Mouse (Mus musculus) induced T-regulatory cell, adult 2 months (primary cell): ENCODE results near the gene Chd6.

ENCODE experiments used
- DNase-seq: peaks from one replicate; pipeline ENCODE4 v3.0.0-alpha.2; 2012; ENCODE audit warnings: low read depth

Gene Chd6

GRCm38 (mm10) chr2:161066097-161066759, 42.6 kb downstream of the Chd6 start:
- DNase-seq: no peak

GRCm38 (mm10) chr2:161065594-161065993, 43.3 kb downstream of the Chd6 start:
- no peak for DNase-seq

DNA sequence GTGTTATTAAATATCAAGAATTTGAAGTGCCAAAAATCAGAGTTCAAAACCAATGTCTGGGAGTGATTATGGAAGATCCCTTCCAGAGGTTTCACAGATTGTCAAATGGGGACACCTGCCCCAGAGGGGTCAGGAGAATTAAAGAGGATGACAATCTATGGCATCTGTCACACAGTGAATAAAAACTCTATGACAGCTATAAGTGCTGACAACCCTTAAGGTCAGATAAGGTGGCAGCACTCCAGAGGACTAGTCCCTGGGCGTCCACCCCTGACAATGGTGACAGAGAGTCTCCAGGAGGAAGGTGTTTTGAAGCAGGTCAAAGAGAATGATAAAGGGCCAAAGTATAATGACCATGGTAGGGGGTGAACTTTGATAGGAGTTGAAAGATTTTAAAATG, 44.0 kb downstream of the Chd6 start:
- DNase-seq: no peak

DNA sequence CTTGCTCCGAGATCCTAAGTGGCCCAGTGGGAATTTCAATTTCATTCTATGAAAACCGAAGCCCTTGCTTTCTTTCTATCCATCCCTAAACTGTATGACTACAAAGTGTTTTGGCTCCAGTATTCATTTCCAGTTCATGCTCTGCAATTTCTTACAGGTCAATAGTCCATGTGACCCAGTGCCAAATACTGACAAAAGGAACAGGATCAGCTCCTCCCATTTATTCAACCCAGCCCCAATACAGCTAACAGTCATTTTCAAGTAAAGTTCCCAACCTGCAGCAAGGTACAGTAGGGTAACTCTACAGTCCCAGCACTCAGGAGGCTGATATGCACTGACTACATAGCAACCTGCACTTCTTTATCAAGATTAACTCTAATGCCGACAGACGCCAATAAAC, 50.0 kb downstream of the Chd6 start:
- no peak for DNase-seq

DNA sequence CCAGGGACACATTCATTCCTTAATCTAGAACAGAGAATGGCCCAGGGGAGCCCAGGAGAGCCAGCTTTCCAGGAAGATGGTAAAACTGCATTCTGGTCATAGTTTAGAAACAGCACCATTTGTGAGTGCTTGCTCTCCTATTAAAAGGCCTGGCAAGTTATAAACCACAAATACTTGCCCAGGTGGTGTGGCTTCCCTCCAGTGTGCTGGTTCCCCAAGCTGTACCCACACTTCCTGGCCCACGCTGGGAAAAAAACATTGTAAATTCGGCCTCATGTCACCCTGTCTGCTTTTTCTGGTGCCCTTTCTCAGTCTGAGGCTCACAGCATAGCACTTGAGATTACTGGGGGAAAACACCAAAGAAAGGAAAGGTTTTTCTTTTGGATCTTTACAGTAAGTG, 55.1 kb downstream of the Chd6 start:
- no peak for DNase-seq

DNA sequence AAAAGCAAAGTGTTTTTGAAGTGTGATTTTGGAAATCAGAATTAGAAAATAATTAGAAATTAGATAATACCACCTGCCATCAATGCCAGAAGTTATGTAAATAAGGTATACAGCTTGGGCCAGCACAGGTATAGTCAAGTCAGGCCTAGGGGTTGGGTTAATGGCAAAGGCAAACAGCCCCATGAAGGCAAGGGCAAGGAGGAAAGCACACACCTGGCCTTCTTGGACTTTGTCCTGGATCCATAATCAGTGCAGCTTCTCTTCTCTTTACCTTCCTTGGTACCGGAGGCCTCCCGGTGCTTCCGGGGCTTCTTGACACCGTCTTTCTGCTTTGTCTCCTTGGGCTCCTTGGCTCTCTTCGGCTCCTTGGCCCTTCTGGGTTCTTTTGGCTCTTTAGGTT, 56.7 kb downstream of the Chd6 start:
- no peak for DNase-seq

DNA sequence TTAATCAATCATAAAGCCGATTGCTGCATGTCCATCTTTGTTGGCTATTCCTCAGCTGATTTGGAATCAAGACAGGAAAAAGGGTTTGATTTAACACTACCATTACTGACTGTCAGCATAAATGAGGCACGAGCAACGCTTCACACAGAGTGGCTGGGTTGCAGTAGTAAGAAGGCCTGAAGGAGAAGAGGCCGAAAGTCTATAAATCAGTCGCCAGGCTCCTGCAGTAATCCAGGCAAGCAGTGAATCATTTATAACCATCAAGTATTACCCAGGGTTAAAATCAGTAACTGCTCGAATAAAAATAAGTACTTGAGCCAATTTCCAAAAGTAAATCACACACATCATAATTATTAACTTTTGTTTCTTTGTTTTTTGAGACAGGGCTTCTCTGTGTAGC, 59.4 kb downstream of the Chd6 start:
- no peak for DNase-seq

DNA sequence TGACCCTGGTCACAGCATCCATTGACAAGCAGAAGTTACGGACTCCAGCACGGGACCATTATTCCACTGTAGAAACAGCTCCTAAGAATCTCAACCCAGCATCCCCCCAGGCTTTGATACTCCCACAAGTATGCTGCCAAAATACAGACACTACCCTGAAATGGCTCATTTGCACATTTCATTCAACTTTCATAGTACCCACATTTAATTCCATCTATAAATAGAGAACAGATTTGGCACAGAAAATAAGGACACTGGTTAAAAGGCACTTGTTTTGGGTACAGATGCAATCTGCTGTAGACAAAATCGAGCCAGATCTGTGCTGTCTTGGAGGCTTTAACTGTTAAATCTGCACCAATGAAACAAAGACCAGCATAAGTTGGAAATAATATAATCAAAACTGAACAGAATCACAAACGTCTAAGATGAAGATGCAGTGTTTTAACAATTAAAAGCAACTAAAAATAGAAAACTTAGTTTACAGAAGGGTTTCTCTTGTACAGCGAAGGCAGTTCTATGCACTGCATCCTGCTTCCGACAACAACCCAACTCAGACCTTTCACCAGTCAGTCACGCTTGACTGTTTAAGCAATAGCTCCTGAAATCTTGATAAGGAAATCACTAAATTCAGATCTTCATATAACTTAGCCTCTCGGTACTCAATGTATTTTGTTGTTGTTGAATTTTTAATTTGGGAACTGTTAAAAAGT, 64.2 kb downstream of the Chd6 start:
- no peak for DNase-seq

- DNase-seq: peak; percentile 11
These were observed 66.0 kb downstream of the Chd6 start for GRCm38 (mm10) chr2:161042874-161043273.

DNA sequence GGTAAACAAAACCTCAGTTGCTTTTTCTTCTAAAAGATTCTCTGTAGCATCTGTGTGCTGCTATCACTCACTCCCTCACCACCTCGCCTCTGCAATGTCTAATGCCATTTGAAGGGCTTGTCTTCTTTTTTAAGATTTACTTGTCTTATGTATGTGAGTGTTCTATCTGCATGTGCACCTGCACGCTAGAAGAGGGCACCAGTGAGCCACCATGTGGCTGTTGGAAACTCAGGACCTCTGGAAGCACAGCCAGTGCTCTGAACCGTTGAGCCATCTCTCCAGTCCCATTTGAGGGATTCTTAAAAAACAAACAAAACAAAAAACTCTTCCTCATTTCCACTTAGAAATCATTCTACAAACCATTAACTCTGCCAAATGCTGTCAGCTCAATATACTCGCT, 68.1 kb downstream of the Chd6 start:
- no peak for DNase-seq

DNA sequence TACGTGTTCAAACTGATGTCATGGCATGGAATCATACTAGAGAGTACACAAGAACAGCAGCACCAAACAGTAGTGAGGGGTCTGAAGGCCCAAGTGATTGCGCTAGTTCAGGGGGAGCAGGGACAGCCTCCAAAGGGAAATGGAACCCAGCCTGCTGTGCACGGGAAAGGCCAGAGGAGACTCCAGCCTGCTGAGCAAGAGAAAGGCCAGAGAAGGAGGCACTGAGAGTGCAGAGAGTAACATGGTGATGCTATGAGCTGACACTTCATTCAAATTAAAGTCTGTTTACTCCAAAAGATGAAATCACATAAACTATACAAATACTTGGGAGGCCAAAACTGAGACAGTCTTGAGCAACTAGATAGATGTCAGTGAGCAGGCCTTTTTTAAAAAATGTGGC, 71.1 kb downstream of the Chd6 start:
- DNase-seq: no peak

DNA sequence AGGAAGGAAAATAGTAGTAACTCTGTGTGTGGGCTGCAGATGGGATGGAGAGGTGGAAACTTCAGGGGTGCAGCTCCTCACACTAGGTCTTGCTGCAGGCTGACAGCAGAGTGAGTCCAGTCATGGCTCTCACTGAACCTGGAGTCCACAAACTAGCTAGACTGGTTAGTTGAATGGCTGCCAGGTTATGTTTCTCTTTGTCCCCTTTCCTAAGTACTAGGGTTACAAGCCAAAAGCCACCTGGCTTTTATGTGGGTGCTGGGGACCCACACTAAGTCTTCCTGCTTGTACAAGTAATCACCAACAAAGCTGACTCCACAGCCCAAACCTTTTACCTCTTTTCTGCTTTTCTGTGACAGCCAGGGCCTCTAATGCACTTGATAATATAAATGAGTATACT, 75.7 kb downstream of the Chd6 start:
- no peak for DNase-seq

- DNase-seq: no peak
These were observed 76.5 kb downstream of the Chd6 start for GRCm38 (mm10) chr2:161032394-161032793.

GRCm38 (mm10) chr2:161024606-161025005, 84.3 kb downstream of the Chd6 start:
- DNase-seq: no peak

- no peak for DNase-seq
These were observed 91.0 kb downstream of the Chd6 start for GRCm38 (mm10) chr2:161017913-161018312.

DNA sequence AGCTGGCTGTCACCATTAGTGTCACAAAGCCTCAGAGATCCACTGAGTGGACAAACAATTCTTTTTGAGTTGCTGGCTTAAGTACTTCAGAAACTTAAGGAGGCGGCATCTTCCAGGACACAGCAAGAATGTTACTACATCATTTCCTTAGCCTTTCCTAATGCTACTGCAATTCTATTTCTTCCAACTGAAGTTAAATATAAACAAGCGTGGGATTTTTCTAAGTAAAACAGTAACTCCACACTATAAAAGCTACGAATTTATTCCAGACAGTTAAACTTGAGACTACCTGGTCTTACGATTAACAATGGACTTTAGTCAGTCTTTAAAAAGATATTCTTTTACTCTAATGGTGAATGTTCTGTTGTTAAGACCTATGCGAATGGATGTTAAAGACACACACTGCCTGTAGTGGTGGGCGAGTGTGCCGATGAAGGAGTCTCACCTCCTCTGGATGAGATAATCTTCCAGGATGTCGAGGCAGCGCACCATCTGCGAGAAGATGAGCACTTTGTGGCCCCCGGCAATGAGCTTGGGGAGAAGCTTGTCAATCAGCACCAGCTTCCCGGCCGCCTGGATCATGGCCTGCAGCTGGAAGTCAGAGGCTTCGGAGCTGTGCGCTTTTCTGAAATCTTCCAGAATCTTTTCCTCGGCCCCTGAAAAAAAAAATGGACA, 96.2 kb downstream of the Chd6 start:
- no peak for DNase-seq

DNA sequence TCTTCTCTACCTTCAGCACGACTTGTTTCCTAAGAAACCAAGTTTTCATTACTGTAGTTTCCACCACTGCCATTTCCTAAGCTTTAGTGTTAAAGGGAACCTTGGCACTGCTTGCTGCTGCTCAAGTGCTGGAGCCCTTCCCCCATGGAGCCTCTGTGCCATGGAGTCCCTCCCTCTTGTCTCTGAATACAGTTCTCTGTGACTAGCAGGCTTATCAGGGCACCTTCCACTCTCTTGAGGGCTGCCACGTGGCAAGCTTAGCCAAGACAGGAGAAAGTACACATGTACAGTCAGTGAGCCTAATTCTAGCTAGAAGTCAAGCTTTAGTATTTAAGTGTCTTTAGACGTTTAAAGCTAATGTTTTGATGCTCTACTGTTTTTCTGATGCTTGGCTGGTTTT, 104.5 kb downstream of the Chd6 start:
- no peak for DNase-seq

DNA sequence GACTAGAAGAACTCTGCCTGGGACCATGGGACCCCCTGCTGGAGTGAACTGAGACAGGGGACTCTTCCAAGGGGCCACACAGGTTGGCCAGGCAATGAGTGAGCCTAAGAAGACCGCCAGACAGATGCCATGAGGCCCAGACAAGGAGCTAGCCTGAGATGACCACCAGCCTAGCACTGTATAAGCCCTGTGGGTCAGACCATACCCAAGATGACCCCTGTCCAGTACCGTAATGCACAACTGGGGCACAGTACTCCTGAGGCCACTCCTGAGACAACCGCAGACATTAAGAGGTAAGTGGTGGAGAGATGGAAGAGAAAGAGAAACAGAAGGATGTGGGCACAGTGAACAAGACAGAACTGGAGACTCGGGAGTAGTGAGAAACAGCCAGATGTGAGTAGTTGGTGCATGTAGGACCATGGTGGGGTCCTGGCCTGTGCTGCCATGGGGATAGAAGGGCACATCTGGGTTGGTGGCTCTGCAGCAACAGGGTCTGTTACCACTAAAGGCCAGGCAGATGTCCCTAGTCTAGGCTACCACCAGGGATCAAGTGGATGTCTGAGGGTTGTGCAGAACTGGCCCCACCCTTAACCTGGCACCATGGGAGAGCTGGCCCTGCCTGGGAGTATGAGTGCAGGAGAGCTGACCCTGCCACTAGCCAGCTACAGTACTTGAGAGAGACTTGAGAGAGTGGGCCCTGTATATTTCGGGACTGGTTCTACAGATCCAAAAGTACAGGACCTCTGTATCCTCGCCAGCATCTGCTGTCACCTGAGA, 111.7 kb downstream of the Chd6 start:
- DNase-seq: no peak

DNA sequence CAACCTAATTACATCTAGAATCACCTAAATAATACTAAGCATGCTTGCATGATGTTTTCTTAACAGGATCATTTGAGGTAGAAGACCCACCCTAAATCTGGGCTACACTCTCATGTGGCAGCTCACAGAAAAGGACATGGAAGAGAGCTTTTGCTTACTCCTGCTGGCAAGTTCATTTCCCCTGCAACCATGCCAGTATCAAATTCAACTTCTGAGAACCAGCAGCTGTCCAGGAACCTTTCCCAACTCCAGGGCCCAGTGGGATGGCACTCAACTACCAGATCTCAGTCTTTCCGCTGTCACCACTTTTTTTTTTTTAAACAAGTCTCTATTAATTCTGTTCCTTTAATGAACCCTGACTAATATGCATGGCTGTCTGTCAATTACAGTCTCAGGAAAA, 114.7 kb downstream of the Chd6 start:
- no peak for DNase-seq

DNA sequence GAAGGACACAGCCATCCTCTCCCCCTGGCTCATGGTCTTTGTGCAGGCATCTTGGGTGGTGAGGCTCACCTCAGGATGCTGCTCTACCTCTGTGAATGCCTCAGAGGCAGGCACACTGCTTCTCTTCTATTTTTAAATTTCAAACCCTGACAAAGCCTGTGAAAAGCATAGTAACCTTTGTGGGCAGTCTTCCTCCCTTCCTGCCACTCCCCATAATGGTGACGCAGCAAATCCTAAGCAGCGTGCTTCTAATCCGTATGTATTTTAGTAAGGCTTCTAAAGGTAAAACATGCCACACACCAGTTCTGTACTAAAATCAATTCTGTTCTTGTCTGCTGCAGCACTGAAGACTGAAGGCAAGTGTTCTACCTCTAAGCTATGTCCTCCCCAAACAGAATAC, 116.4 kb downstream of the Chd6 start:
- no peak for DNase-seq

GRCm38 (mm10) chr2:160990339-160991070, 118.4 kb downstream of the Chd6 start:
- DNase-seq: no peak

DNA sequence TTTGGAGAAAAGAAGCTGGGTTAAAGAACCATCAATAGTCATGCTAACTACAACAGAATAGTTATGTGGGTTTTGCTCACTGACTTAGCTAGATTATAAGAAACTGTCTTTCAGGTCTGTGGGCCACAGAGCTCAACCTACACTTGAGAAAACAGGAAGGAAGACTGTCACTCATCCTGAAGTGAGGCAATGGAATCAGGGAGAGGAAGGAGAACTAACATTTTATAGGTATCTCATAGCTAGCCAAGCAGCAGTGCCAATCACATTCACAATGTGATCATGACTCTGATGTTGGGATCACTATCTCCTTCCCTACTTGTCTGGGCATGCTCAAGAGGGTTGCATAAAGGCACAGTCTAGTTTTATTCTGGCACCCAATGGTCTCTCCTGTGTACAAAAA, 121.4 kb downstream of the Chd6 start:
- DNase-seq: no peak
